Comparison of ENCODE assay signal across 10 mouse cellular contexts in genomic region chr17:43701060-43701459, GRCm38 (mm10). TPM values are rescaled to one million over a fixed set of nuclear protein-coding genes. Genes with fewer than 3 reads are reported as not detected.
DNase-seq lines count a peak whose midpoint lies in the region; ATAC-seq and TF ChIP-seq lines count a peak whose summit lies in the region.
"Had no signal": no experiment of that assay in that cellular context is flagged by ENCODE, and none has a peak within 500 bp of the region (broad histone marks: within the 10 kb centered on the region; RNA-seq: fewer than 3 reads in every experiment).

No protein-coding gene starts in this region.

- no peak overlapping the region for H3K27ac ChIP-seq in hindbrain, embryonic 11.5 days (ENCODE audit: low read depth, low read length)
- H3K27ac ChIP-seq in hindbrain, embryonic 12.5 days = no peak overlapping the region
- H3K27ac ChIP-seq in ES-Bruce4 (ENCODE audit: insufficient read depth, low read length) = no peak overlapping the region
- no peak overlapping the region for H3K27ac ChIP-seq in gastrocnemius, adult 2 months
- H3K27ac ChIP-seq: embryonic facial prominence, embryonic 15.5 days; macrophage had no signal

- no peak for TF ChIP-seq POLR2A in ES-Bruce4 (IDR thresholded peaks at IDR 0.05; ENCODE audit: insufficient read depth, low read length)

- intact Hi-C loops in gastrocnemius, adult 2 months (cut with DNase I) = loop anchor here (5.0 kb wide), 1 partner anchor 101 kb away; the partner anchor contains the start of gene Rcan2

- no peaks in the 10 kb centered on the region for H3K27me3 ChIP-seq in hindbrain, embryonic 11.5 days (ENCODE audit: control insufficient read depth, insufficient read depth, low read length)
- no peaks in the 10 kb centered on the region for H3K27me3 ChIP-seq in hindbrain, embryonic 12.5 days
- H3K27me3 ChIP-seq in ES-Bruce4 (ENCODE audit: control insufficient read depth, insufficient read depth, low read length, poor library complexity, severe bottlenecking) = no peaks in the 10 kb centered on the region
- H3K27me3 ChIP-seq: embryonic facial prominence, embryonic 15.5 days had no signal

- no peaks in the 10 kb centered on the region for H3K9me3 ChIP-seq in hindbrain, embryonic 11.5 days (ENCODE audit: control insufficient read depth, low read length)
- H3K9me3 ChIP-seq in hindbrain, embryonic 12.5 days (replicated peaks) = 0 out of 2 replicates have a peak, but pooled peaks cover 5% of the 10 kb centered on the region
- H3K9me3 ChIP-seq in ES-Bruce4 (replicated peaks; ENCODE audit: control insufficient read depth, insufficient read depth, low read length, poor library complexity, severe bottlenecking) = no peaks in the 10 kb centered on the region
- H3K9me3 ChIP-seq: embryonic facial prominence, embryonic 15.5 days had no signal

- H3K36me3 ChIP-seq in hindbrain, embryonic 11.5 days (ENCODE audit: control insufficient read depth, insufficient read depth, low read length) = no peaks in the 10 kb centered on the region
- 0 out of 2 replicates have a peak, but pooled peaks cover 5% of the 10 kb centered on the region for H3K36me3 ChIP-seq in hindbrain, embryonic 12.5 days
- no peaks in the 10 kb centered on the region for H3K36me3 ChIP-seq in ES-Bruce4 (ENCODE audit: control insufficient read depth, insufficient read depth, low read length, poor library complexity, severe bottlenecking)

- peak; percentile 81 for DNase-seq in hindbrain, embryonic 11.5 days (ENCODE audit: low spot score)
- DNase-seq in c-Kit-positive CD71-positive TER-119-positive erythroid progenitor cells, embryonic 14.5 days (ENCODE audit: low spot score) = peak; percentile 12
- peak; percentile 64 for DNase-seq in gastrocnemius, adult 2 months
- peak; percentile 57 to 58 for DNase-seq in layer of hippocampus, postnatal 14 days (ENCODE audit: low spot score in 2 of 2)
- DNase-seq in thymus, postnatal 14 days = peak; percentile 55

- TF ChIP-seq EP300 in ES-Bruce4 (IDR thresholded peaks at IDR 0.05; ENCODE audit: insufficient read depth, low read depth, low read length) = no peak

- H3K9ac ChIP-seq in hindbrain, embryonic 11.5 days (ENCODE audit: low read depth, low read length) = no peak overlapping the region
- H3K9ac ChIP-seq in hindbrain, embryonic 12.5 days = no peak overlapping the region
- no peak overlapping the region for H3K9ac ChIP-seq in ES-Bruce4 (ENCODE audit: low read depth, poor library complexity, severe bottlenecking)
- H3K9ac ChIP-seq: embryonic facial prominence, embryonic 15.5 days had no signal

- peak; percentile 61 for TF ChIP-seq CTCF in ES-Bruce4 (IDR thresholded peaks at IDR 0.05; ENCODE audit: low read depth, low read length)
- peak; percentile 91 for TF ChIP-seq CTCF in gastrocnemius, adult 2 months (IDR thresholded peaks at IDR 0.05)

- no peak overlapping the region for H3K4me3 ChIP-seq in hindbrain, embryonic 11.5 days (ENCODE audit: low read depth, low read length)
- no peak overlapping the region for H3K4me3 ChIP-seq in hindbrain, embryonic 12.5 days
- no peak overlapping the region for H3K4me3 ChIP-seq in ES-Bruce4 (ENCODE audit: low read depth, low read length)
- H3K4me3 ChIP-seq in gastrocnemius, adult 2 months = no peak overlapping the region
- H3K4me3 ChIP-seq: embryonic facial prominence, embryonic 15.5 days had no signal

- H3K4me2 ChIP-seq in hindbrain, embryonic 11.5 days (replicated peaks; ENCODE audit: low read depth, low read length) = no peak overlapping the region
- no peak overlapping the region for H3K4me2 ChIP-seq in hindbrain, embryonic 12.5 days (replicated peaks)
- H3K4me2 ChIP-seq: embryonic facial prominence, embryonic 15.5 days had no signal

- H3K4me1 ChIP-seq in hindbrain, embryonic 11.5 days (replicated peaks; ENCODE audit: control insufficient read depth, insufficient read depth, low read length) = no peaks in the 10 kb centered on the region
- H3K4me1 ChIP-seq in hindbrain, embryonic 12.5 days = no peaks in the 10 kb centered on the region
- H3K4me1 ChIP-seq in ES-Bruce4 (ENCODE audit: control insufficient read depth, insufficient read depth, low read length) = no peaks in the 10 kb centered on the region
- H3K4me1 ChIP-seq: embryonic facial prominence, embryonic 15.5 days had no signal

- 78% methylated on average over 6 of the region's 6 CpGs for WGBS in hindbrain, embryonic 11.5 days
- WGBS in hindbrain, embryonic 12.5 days = 77% methylated on average over 6 of the region's 6 CpGs

- ATAC-seq in hindbrain, embryonic 11.5 days (ENCODE audit: low FRiP score) = no peak
- ATAC-seq in hindbrain, embryonic 12.5 days (ENCODE audit: low FRiP score) = no peak
- ATAC-seq in megakaryocyte-erythroid progenitor cell, adult 5-6 weeks (replicated peaks; ENCODE audit: low FRiP score, low TSS enrichment, poor library complexity, severe bottlenecking) = peak; percentile 76

RNA-seq across cellular contexts. Expression of gene Cyp39a1, which starts 33.8 kb away (rescaled TPM):
- polyA plus RNA-seq in hindbrain, embryonic 11.5 days (2014; fragmentation: Nextera tagmentation; extraction: Ambion mirVana) = 28.9 and 30.9 TPM in 2 replicates
- 27.2 and 29.4 TPM in 2 replicates for polyA plus RNA-seq in hindbrain, embryonic 12.5 days (2016; fragmentation: Nextera tagmentation; extraction: Ambion mirVana)
- 8.1 and 9.3 TPM in 2 replicates for polyA plus RNA-seq in ES-Bruce4 (2011; ENCODE audit: insufficient read depth, insufficient read length, low read depth, missing spikeins)
- total RNA-seq in gastrocnemius, adult 2 months (2021) = 1 to 10 TPM; 3.2 to 3.3 TPM
- total RNA-seq in layer of hippocampus, postnatal 14 days (2021) = 1 to 10 TPM in 1 of 2 experiments, under 1 TPM in 1; 0.99 to 1.6 TPM
- not detected in 2 replicates for total RNA-seq in megakaryocyte-erythroid progenitor cell, adult 5-6 weeks (2014; fragmentation: Nextera tagmentation)
- total RNA-seq in megakaryocyte-erythroid progenitor cell, adult 5-6 weeks (2017) = not detected in 2 replicates

RNA-seq across cellular contexts. Expression of gene Slc25a27, which starts 34.0 kb away (rescaled TPM):
- polyA plus RNA-seq in hindbrain, embryonic 11.5 days (2014; fragmentation: Nextera tagmentation; extraction: Ambion mirVana) = 36.8 and 43.2 TPM in 2 replicates
- polyA plus RNA-seq in hindbrain, embryonic 12.5 days (2016; fragmentation: Nextera tagmentation; extraction: Ambion mirVana) = 80.4 and 90.0 TPM in 2 replicates
- polyA plus RNA-seq in ES-Bruce4 (2011; ENCODE audit: insufficient read depth, insufficient read length, low read depth, missing spikeins) = 7.4 and 8.7 TPM in 2 replicates
- total RNA-seq in gastrocnemius, adult 2 months (2021) = 1 to 10 TPM; 5.8 to 7.2 TPM
- total RNA-seq in layer of hippocampus, postnatal 14 days (2021) = 10 to 100 TPM; 30.3 to 34.8 TPM
- 3.4 and 4.6 TPM in 2 replicates for total RNA-seq in megakaryocyte-erythroid progenitor cell, adult 5-6 weeks (2014; fragmentation: Nextera tagmentation)
- 5.1 TPM in 1 of 2 replicates, not detected in the other for total RNA-seq in megakaryocyte-erythroid progenitor cell, adult 5-6 weeks (2017)

Comparison
In these comparisons a context has a peak if more than half of its experiments do, and no peak if none do; other contexts are left out.
1. DNase-seq: peak in every context shown above with its lines; median percentile 81 in hindbrain, embryonic 11.5 days; 64 in gastrocnemius, adult 2 months; 58 in layer of hippocampus, postnatal 14 days; 55 in thymus, postnatal 14 days; 12 in c-Kit-positive CD71-positive TER-119-positive erythroid progenitor cells, embryonic 14.5 days.